Mouse (Mus musculus) frontal cortex, adult (tissue): ENCODE data around the gene Serinc5.

ENCODE experiments used
- ATAC-seq: cut with Nextera tagmentation; 2 replicates; pipeline ENCODE4 v1.9.2; 2017; ENCODE audit warnings: mild to moderate bottlenecking, moderate library complexity, mixed read lengths; ENCODE audit not compliant: low TSS enrichment

Gene Serinc5

GRCm38 (mm10) chr13:92613094-92613493, 2.2 kb downstream of the Serinc5 start:
- no peak for ATAC-seq

DNA sequence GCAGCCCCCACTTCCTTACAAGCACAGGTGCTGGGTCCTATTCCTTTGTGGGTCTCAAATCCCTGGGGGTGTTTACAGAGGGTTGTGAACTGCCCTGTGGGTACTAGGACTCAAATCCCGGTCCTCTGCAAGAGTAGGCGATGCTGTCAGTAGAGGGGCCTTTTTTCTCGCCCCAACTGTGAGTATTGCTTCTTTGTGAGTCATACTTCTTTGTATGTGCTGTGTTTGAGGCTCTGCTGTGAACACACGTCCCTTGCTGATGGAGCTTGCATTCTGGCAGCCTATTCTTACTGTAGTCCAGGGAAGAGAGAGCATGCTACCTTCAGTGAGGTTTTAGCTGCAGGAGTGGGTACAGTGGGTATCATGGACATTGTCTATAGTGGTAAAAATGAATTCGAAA, 4.3 kb downstream of the Serinc5 start:
- ATAC-seq, result peak; percentile 47; the same call in 1 of the 2 replicates

GRCm38 (mm10) chr13:92616459-92616858, 5.6 kb downstream of the Serinc5 start:
- no peak for ATAC-seq

DNA sequence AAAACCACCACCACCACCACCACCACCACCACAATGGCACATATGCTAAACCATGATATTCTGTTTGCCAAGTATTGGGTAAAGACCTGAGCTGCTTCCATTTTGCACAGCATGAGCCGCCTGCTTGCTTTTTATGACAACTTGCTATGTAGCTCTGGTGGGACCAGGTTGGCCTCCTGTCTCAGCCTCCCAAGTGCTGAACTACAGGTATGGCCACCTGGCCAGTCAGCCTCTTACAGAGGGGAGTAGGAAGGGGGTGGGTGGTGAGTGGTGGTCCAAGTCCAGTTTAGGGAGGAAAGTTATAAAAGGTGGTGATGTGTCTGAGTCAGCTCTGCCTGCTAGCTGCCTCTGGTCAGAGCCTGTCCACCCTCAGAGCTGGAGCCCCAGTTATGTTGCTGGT, 15.3 kb downstream of the Serinc5 start:
- ATAC-seq, result no peak

DNA sequence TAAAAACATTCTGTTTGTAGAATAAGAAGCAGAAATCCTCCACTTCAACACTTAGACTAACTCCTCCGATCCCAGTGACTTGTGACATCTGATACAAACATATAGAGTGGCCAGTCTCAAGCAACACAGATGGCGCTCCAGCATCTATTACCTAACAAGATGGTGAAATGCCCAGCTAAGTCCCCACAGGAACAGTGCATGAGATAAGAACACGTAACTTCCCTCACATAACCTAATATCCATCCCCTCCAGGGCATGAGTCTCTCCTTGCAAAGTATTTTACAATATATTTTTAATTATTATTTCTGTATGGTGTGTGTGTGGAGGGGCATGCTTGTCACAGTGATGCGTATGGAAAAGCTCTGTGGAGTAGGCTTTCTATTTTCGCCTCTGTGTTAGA, 15.8 kb downstream of the Serinc5 start:
- no peak for ATAC-seq

- ATAC-seq, result no peak
These were observed 18.6 kb downstream of the Serinc5 start for GRCm38 (mm10) chr13:92629509-92629908.

DNA sequence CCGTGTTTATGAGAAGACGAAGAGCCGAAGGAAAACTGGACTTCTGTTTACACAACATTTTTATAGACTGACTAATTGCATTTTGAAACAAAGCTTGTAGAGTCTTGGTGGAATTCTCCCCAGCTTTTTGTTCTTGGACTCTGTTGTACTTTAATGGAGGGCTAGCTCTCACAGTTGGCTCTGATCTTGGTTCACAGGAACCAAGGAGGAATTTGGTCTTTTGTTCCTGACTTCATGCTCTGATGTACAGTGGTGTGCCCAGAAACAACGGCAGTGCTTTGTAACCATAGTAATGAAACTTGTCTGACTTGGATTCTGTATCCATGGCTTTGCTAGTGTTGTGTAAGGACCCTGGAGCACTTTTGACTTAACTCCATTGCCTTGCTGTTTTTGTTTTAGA, 20.6 kb downstream of the Serinc5 start:
- ATAC-seq, result no peak

- ATAC-seq, result 0 out of 2 replicates have a peak, but pooled peaks have one; percentile 3
These were observed 21.7 kb downstream of the Serinc5 start for GRCm38 (mm10) chr13:92632550-92632949.

- no peak for ATAC-seq
These were observed 24.1 kb downstream of the Serinc5 start for GRCm38 (mm10) chr13:92635040-92635439.

DNA sequence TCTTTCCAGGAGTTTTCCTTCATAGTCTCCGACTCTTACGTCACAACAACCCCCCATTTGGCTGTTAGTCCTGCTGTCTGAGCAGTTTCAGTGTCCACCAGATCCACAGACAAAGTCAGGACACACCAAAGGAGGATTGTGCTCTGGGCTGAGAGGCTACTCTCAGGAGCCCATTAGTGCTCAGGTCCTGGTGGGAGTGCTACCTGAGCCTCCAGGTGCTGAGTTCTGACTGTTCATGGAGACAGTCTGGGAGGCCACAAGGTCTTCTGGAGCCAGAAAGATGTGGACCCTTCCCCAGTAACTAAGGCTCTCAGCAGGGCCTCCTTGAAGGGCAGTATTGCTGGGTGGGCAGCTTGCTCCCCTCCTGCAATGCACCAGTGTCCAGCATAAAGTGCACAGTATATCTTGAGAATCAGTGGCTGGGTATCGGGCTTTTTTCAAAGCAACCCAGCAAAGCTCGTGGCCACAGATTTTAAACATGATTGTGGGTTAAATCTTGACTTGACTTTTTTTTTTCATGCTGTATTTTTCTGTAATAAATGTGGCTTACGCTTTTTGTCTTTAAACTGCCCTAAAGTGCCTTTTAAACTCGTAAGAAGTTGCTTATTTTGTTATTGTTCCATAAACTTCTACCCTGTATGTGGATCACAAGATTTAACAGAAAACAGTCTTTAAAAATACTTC, 25.5 kb downstream of the Serinc5 start:
- ATAC-seq, result no peak

- ATAC-seq, result peak; percentile 38
These were observed 26.0 kb downstream of the Serinc5 start for GRCm38 (mm10) chr13:92636910-92637275.

- ATAC-seq, result peak; percentile 88
These were observed 28.5 kb downstream of the Serinc5 start for GRCm38 (mm10) chr13:92639093-92640014.

GRCm38 (mm10) chr13:92644199-92644598, 33.3 kb downstream of the Serinc5 start:
- ATAC-seq, result no peak

GRCm38 (mm10) chr13:92644753-92645152, 33.9 kb downstream of the Serinc5 start:
- ATAC-seq, result no peak

DNA sequence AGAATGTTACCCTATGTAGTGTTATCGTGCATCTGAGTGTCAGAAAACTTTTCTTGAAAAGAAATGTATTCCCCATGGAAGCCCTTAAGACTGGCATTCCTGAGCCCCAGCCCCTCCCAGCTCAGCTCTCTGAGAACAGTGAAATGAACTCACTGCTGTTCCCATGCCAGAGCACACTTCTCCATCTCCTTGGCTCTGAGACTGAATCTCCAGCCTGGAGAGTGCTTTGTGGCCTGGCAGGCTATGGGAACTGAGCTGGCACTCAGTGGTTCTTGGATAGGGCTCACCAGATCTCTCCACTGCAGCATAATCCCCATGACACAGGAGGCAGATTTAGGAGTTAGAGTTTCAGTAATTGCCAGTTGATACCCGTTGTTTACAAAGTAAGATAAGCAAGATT, 36.8 kb downstream of the Serinc5 start:
- peak; percentile 64 for ATAC-seq

- no peak for ATAC-seq
These were observed 38.2 kb downstream of the Serinc5 start for GRCm38 (mm10) chr13:92649111-92649510.

DNA sequence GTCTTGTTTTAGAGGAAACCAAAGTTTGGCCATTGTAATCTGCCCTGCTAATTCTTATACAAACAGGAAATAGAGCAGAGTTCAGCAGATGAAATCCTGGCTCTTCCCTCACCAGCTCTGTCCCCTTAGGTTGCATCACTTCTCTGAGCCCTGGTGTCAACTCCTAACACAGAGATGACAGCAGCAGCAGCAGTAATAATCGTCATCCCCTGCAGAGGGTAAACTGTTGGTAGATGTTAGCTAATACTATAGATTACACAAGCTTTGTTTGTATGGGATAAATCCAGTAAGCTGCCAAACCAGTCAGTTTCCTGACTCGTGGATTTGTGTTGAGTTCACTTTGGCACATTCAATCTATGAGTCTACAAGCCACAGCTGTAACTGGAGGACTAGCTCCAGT, 40.1 kb downstream of the Serinc5 start:
- ATAC-seq, result no peak

DNA sequence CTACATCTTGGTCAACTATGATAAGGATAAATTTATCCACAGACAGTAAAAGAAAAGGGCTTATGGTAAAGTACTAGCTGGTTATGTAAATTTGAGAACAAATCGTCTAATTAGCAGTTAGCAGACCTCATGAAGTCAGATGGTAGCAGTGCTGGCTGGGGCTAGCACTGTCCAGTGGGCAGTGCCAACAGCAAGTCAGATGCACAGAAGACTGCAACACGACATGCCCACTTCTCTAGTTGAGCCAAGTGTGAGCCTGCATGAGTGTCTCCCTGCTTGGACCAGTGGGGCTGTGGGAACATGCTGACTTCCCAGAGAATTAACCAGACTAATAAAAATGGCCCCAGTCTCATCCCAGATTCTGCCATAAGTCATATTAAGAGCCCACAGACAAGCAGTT, 41.6 kb downstream of the Serinc5 start:
- no peak for ATAC-seq

DNA sequence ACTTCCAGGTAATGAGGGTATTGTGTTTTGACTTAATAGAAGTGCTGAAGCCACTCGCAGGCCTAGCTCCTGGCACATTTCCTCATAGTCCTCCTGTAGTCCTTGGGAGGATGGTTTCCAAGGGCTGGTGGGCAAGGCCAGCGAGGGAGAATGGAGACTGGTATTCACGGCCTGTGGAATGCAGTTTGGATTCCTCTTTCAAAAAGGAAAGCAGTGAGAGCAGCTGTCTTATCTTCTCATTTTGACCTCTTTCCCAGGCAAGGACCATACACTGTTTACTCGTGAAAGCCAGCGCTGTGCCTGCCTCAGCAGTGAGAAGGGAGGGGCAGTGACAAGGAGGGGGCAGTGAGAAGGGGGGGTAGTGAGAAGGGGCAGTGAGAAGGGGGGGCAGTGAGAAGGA, 42.4 kb downstream of the Serinc5 start:
- no peak for ATAC-seq

DNA sequence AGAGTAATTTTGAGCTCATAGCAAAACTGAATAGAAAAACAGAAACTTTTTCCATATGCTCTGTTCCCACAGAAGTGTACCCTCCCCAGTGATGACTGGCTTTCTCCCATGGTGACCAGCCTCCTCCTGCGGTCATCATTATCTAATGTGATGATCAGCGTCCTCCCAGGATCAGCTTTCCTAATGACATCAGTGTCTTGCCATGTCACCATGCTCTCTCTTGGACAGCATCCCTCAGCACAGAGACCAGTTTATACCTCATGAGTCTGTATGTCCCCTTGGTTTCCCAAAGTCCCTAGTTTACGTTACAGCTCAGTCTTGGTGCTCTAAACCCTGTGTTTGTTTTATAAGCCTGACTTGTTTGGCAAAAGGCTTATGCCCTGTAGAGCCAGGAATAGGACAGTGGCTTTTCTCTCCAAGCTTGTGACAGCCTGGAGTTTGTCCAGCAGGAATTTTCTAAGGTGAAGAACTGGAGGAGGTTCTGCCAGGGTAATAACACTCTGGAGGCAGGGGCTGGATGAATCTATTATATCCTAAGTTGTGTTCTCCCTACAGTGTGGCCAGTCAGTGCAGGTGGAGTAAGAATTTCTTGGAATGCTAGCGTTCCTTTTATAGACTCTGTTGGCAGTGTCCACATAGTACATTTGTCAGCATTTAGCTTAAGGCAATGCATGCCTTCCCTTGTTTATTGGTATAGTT, 46.1 kb downstream of the Serinc5 start:
- peak; percentile 84 for ATAC-seq

DNA sequence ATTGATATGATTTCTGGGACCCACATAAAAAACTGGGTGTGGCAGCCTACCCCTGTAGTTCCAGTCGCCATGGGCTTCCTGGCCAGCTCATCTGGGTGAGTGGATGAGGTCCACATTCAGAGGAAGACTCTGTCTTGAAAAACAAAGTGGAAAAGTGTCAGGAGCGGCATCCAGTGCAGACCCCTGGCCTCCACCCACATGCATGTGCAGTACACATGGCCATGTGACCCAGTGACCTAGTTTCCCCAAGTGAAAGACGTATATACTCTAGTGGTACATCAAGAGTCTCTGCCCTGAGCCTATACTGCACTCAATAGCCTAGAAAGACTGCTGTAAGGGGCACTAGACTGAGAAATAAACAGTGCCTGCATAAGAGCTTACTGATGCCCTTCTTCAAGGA, 48.7 kb downstream of the Serinc5 start:
- ATAC-seq, result no peak

DNA sequence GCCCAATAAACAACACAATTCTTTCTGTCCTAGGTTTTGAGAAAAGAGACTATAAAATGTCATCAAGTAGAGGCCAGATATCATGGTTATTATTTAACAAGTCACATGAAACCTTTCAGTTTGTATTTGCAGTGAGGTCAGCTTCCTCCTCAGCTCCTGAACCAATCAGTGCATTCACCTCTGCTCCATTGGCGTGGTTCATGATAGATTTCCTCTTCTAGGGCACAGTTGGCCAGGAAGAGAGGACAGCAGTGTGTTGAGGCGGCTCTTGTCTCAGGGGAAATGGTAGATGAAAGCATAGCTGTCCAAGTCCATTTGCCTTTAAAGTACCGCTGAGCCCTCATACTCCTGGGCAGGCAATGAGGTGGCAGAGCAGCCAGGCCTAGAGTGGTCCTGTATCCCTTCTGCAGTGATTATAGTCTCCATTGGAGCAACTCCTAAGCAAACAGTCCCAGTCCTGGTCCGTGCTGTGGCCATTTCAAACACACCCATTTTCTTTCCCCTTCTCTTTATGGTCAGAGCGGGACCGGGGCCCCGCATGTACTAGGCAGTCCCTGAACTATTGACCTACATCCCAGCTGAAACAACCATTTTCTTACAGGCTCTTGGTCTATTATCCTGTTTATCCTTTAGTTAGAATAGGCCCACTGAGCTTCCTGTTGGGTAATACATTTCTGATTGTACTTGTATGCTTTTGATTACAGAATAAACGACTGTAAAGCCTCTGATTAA, 51.8 kb downstream of the Serinc5 start:
- no peak for ATAC-seq
